Mouse (Mus musculus): ENCODE measurements around the gene Meis1.

GRCm38 (mm10) chr11:18830087-18830486, 188.7 kb downstream of the Meis1 start:
- TF ChIP-seq CHD2 (IDR thresholded peaks at IDR 0.05; ENCODE audit: low read depth, low read length), result no peak
- TF ChIP-seq MAFK (IDR thresholded peaks at IDR 0.05; ENCODE audit: insufficient read depth, low read depth, low read length), result no peak

All from ES-E14 (cell line).